Mouse (Mus musculus) bone marrow, adult 2 months (tissue): ENCODE results near the gene Prpf38b.

Experiments
- CTCF ChIP-seq: fragments of 200-500 bp; IDR thresholded peaks from 2 replicates; pipeline ENCODE4 v1.5.1; 2011; ENCODE audit warnings: low read length, control low read depth; ENCODE audit not compliant: control insufficient read depth, insufficient read depth
- POLR2A ChIP-seq: fragments of 200-500 bp; IDR thresholded peaks from 2 replicates; pipeline ENCODE4 v1.6.1; 2011; ENCODE audit warnings: low read depth, mild to moderate bottlenecking, control low read depth, low read length, borderline replicate concordance; ENCODE audit not compliant: control insufficient read depth

- TF ChIP-seq POLR2A (no peak), CTCF (no peak)
Observed at GRCm38 (mm10) chr3:108910303-108911080, 1.0 kb downstream of the Prpf38b start.
